Mouse (Mus musculus): ENCODE data around the gene Tnfrsf21. TPM values are rescaled to one million over a fixed set of nuclear protein-coding genes. Genes with fewer than 3 reads are reported as not detected.

The Tnfrsf21 gene
- polyA plus RNA-seq, 1 experiment from 2014 or later = 38.4 TPM

DNA sequence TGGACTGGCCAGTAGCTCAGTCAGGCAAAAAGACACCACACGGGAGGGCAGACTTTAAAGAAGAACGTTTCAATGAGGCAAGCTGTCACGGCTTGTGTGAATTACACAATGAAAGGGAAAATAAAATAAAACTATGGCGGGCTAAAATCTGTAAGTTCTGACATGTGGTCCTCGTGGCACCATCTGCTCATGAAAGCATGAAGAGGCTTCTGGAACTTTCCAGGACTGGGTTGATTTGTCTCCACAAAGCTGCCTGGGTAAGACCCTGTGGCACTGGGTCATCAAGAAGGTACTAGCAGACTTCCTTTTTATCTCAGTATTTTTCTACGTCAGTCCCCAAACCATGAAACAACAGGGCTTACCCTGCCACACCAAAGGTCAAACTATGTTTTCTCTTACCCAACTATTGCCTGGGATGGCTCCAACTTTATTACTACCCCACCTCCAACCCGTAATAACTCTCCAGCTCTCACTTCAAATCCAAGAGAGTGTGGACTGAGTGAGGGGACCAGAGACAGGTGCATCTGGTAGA lies 16.8 kb upstream of the Tnfrsf21 start:
- no peaks in the 10 kb centered on the region for H3K36me3 ChIP-seq (ENCODE audit: poor library complexity, severe bottlenecking)

GRCm38 (mm10) chr17:43000598-43000997 lies 15.8 kb upstream of the Tnfrsf21 start:
- Histone ChIP-seq H3K27me3 (no peaks in the 10 kb centered on the region), H3K36me3 (ENCODE audit: poor library complexity, severe bottlenecking) (no peaks in the 10 kb centered on the region), H3K27ac (no peak overlapping the region), H3K4me3 (no peak overlapping the region), H3K4me2 (no peak overlapping the region), H3K9ac (no peak overlapping the region), H3K4me1 (no peaks in the 10 kb centered on the region), H3K9me3 (replicated peaks) (no peaks in the 10 kb centered on the region)
- 92% methylated on average over 7 of the region's 7 CpGs for WGBS
- ATAC-seq = no peak

More for the DNA sequence above, 16.8 kb upstream of the Tnfrsf21 start:
- ATAC-seq = no peak
- Histone ChIP-seq H3K9ac (no peak overlapping the region), H3K4me2 (no peak overlapping the region), H3K9me3 (replicated peaks) (no peaks in the 10 kb centered on the region), H3K27me3 (no peaks in the 10 kb centered on the region), H3K4me1 (no peaks in the 10 kb centered on the region), H3K4me3 (no peak overlapping the region), H3K27ac (no peak overlapping the region)
- 76% methylated on average over 7 of the region's 7 CpGs for WGBS

GRCm38 (mm10) chr17:43012718-43013117 lies 3.6 kb upstream of the Tnfrsf21 start:
- no peaks in the 10 kb centered on the region for H3K9me3 ChIP-seq (replicated peaks)
- no peak overlapping the region for H3K27ac ChIP-seq
- no peak overlapping the region for H3K4me2 ChIP-seq
- WGBS = 17% methylated on average over 6 of the region's 6 CpGs
- H3K36me3 ChIP-seq (ENCODE audit: poor library complexity, severe bottlenecking) = no peaks in the 10 kb centered on the region
- no peaks in the 10 kb centered on the region for H3K27me3 ChIP-seq
- no peak overlapping the region for H3K4me3 ChIP-seq
- ATAC-seq = no peak
- peaks cover under 1% of the 10 kb centered on the region; the same call in 1 of the 2 replicates for H3K4me1 ChIP-seq
- no peak overlapping the region for H3K9ac ChIP-seq

GRCm38 (mm10) chr17:43017341-43018052 lies 1.1 kb downstream of the Tnfrsf21 start:
- Histone ChIP-seq H3K4me3 (peak overlapping the region; percentile 85), H3K4me1 (peaks cover 18% of the 10 kb centered on the region), H3K27me3 (no peaks in the 10 kb centered on the region), H3K9me3 (replicated peaks) (no peaks in the 10 kb centered on the region), H3K36me3 (ENCODE audit: poor library complexity, severe bottlenecking) (peaks cover 13% of the 10 kb centered on the region), H3K4me2 (peak overlapping the region; percentile 74), H3K9ac (peak overlapping the region; percentile 97), H3K27ac (peak overlapping the region; percentile 92)
- under 1% methylated on average over 39 of the region's 40 CpGs for WGBS
- ATAC-seq = peak; percentile 28

DNA sequence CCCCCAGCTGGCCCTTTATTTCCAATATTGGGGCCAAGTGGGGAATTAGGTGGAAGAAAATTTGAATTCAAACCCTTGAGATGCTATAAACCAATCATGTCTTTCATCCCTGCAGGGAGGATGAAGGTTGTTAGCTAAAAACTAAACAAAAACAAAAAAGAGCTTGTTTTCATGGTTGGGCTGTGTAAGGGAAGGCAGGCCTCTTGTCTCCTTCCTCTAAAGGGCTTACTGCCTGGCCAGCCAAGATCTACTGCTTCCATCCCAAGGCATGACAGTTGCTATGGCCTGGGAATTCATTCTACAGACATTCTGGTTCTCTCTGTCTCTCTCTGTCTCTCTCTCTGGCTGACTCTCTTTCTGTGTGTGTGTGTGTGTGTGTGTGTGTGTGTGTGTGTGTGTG lies 1.7 kb downstream of the Tnfrsf21 start:
- Histone ChIP-seq H3K27me3 (no peaks in the 10 kb centered on the region), H3K27ac (peak overlapping the region; percentile 92), H3K36me3 (ENCODE audit: poor library complexity, severe bottlenecking) (peaks cover 18% of the 10 kb centered on the region), H3K4me1 (peaks cover 18% of the 10 kb centered on the region), H3K4me2 (peak overlapping the region; percentile 74), H3K9ac (peak overlapping the region; percentile 97), H3K9me3 (replicated peaks) (no peaks in the 10 kb centered on the region), H3K4me3 (peak overlapping the region; percentile 85)
- ATAC-seq = no peak

DNA sequence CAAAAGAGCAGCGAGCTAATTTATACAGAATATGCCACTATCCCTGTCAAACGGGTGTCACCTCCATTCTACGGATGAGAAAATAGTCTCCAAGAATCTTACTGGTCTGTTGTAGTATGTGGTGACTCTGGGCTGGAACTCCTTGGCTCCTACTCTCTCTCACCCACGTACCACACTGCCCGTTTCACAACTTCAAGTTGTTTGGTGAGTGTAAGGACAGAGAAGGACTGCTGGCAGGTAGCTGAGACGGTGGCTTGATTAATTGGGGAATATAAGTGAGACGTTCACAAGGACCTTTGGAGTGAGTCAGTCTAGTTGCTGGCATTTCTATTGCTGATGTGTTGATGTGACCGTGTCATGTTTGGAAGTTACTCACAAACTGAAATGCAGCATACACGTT lies 3.3 kb downstream of the Tnfrsf21 start:
- ATAC-seq = no peak
- Histone ChIP-seq H3K27me3 (no peaks in the 10 kb centered on the region), H3K9ac (no peak overlapping the region), H3K4me1 (peaks cover 18% of the 10 kb centered on the region), H3K9me3 (replicated peaks) (no peaks in the 10 kb centered on the region), H3K27ac (no peak overlapping the region), H3K36me3 (ENCODE audit: poor library complexity, severe bottlenecking) (peaks cover 18% of the 10 kb centered on the region), H3K4me2 (no peak overlapping the region), H3K4me3 (no peak overlapping the region)
- WGBS = 94% methylated on average over 9 of the region's 9 CpGs

GRCm38 (mm10) chr17:43021017-43021416 lies 4.7 kb downstream of the Tnfrsf21 start:
- H3K4me1 ChIP-seq = peaks cover 18% of the 10 kb centered on the region
- no peaks in the 10 kb centered on the region for H3K9me3 ChIP-seq (replicated peaks)
- no peak overlapping the region for H3K4me2 ChIP-seq
- peaks cover 22% of the 10 kb centered on the region for H3K36me3 ChIP-seq (ENCODE audit: poor library complexity, severe bottlenecking)
- no peak overlapping the region for H3K9ac ChIP-seq
- no peak for ATAC-seq
- H3K4me3 ChIP-seq = no peak overlapping the region
- H3K27ac ChIP-seq = no peak overlapping the region
- WGBS = 87% methylated on average over 5 of the region's 5 CpGs
- H3K27me3 ChIP-seq = no peaks in the 10 kb centered on the region

DNA sequence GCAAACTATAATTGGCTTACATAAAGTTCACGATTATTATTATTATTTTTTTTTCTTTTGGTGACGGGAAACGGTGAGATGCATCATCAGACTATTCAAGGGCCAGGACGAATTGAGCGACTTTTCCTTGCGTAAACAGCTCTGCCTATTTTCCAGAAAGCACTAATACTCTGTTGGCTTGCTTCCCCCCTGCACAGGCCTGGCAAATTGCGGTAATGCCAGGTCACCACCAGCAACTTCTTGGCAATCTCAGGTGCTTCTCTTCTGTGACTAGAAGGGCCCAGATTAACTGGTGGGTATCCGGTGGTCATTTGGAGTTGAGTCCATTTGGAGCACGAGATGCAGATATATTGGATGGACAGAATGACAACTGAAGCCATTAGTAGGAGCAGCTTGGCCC lies 5.7 kb downstream of the Tnfrsf21 start:
- Histone ChIP-seq H3K27ac (no peak overlapping the region), H3K4me1 (peaks cover 18% of the 10 kb centered on the region), H3K9ac (no peak overlapping the region), H3K9me3 (replicated peaks) (no peaks in the 10 kb centered on the region), H3K36me3 (ENCODE audit: poor library complexity, severe bottlenecking) (peaks cover 24% of the 10 kb centered on the region), H3K4me2 (no peak overlapping the region), H3K27me3 (no peaks in the 10 kb centered on the region), H3K4me3 (no peak overlapping the region)
- ATAC-seq = no peak
- 93% methylated on average over 9 of the region's 9 CpGs for WGBS

DNA sequence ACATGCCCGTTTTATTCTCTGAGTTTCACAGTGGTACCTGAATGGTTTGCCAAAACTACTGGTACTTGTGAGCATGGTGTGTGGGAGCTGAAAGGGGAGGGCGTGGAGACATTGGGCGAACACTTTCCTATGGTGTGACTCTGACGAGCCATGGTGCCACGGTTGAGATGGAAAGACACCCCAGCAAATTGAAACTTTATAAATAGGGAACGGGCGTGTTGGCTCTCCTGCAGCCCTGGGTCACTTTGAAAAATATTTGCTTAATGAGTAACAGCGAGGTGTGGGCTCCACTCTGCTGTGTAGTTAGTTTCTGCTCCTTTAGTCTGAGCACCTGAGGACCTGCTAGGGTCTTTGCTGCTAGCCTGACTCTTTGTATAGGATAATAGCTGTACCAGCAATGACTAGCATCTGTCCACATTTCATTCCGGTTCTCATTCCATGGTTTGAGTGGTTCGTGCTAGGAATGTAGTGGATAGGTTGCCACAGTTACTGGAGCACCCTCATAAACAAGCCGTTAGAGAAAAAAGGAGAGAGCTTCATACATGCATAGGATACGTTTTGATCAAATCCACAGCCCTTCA lies 7.4 kb downstream of the Tnfrsf21 start:
- H3K4me3 ChIP-seq = no peak overlapping the region
- no peaks in the 10 kb centered on the region for H3K27me3 ChIP-seq
- peaks cover 8% of the 10 kb centered on the region for H3K4me1 ChIP-seq
- no peak overlapping the region for H3K9ac ChIP-seq
- no peak overlapping the region for H3K4me2 ChIP-seq
- no peaks in the 10 kb centered on the region for H3K9me3 ChIP-seq (replicated peaks)
- 89% methylated on average over 12 of the region's 12 CpGs for WGBS
- H3K27ac ChIP-seq = no peak overlapping the region
- no peak for ATAC-seq
- peaks cover 24% of the 10 kb centered on the region for H3K36me3 ChIP-seq (ENCODE audit: poor library complexity, severe bottlenecking)

DNA sequence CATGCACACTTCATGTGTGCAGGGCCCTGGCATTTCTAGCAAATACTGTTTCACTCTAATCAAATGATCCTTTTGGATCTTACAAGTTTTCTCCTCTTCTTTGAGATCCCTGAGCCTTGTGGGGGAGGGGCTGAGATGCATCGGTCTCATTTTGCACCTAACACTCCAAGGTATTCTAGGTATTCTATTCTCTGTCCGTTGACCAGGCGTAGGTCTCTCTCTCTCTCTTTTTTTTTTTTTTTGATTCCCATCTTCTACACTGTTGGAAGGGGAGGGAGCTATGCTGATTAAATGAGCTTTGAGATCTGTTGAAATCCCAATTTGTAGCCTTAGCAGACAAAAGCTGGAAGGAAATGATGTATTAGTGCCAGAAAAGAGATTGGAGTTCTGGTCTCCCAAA lies 8.2 kb downstream of the Tnfrsf21 start:
- Histone ChIP-seq H3K4me3 (no peak overlapping the region), H3K9me3 (replicated peaks) (no peaks in the 10 kb centered on the region), H3K27me3 (no peaks in the 10 kb centered on the region), H3K36me3 (ENCODE audit: poor library complexity, severe bottlenecking) (peaks cover 24% of the 10 kb centered on the region), H3K4me1 (peaks cover 3% of the 10 kb centered on the region; the same call in 1 of the 2 replicates), H3K4me2 (no peak overlapping the region), H3K9ac (no peak overlapping the region), H3K27ac (no peak overlapping the region)
- 93% methylated on average over 3 of the region's 3 CpGs for WGBS
- no peak for ATAC-seq

GRCm38 (mm10) chr17:43025048-43025447 lies 8.7 kb downstream of the Tnfrsf21 start:
- Histone ChIP-seq H3K27me3 (no peaks in the 10 kb centered on the region), H3K4me3 (no peak overlapping the region), H3K27ac (no peak overlapping the region), H3K9me3 (replicated peaks) (no peaks in the 10 kb centered on the region), H3K4me1 (no peaks in the 10 kb centered on the region), H3K36me3 (ENCODE audit: poor library complexity, severe bottlenecking) (peaks cover 23% of the 10 kb centered on the region), H3K4me2 (no peak overlapping the region), H3K9ac (no peak overlapping the region)
- ATAC-seq = no peak
- WGBS = 91% methylated on average over 6 of the region's 6 CpGs

DNA sequence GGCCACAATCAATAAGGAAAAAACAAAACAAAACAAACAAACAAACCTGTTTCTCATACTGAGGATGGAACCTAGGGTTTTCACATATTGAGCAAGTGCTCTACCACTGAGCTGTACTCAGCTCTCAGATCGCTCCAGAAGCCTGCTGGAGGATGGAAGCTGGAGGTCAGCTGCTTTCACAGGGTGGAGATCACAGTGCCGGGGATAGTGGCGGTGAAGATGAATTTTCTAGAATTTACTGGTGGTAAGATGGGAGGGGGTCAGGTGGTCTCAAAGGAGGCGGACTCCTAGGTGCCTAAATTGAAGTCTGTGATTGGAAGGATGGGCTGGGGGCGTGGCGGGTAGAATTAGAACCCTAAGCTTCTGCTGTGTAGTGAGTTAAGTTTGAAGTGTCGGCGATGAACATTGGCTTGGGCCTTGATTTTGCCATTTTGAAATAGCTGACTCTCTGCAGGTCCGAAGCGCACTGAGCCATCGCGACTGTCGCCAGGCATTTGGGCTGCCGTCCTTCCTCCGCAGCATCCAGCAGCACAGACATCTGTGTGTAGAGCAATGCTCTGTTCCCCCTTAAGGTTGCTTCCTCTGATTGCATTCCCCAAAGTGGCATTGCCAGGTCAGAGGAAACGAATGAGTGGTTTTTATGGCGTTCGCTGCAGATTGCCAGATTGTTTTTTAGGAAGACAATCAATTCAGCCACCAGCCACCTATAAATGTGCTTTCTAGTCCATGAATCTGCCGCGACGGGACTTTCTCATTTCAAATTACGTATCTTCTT lies 9.7 kb downstream of the Tnfrsf21 start:
- Histone ChIP-seq H3K4me1 (no peaks in the 10 kb centered on the region), H3K4me2 (no peak overlapping the region), H3K36me3 (ENCODE audit: poor library complexity, severe bottlenecking) (peaks cover 14% of the 10 kb centered on the region; the same call in 1 of the 2 replicates), H3K9ac (no peak overlapping the region), H3K27ac (no peak overlapping the region), H3K27me3 (no peaks in the 10 kb centered on the region), H3K4me3 (no peak overlapping the region), H3K9me3 (replicated peaks) (no peaks in the 10 kb centered on the region)
- 94% methylated on average over 22 of the region's 22 CpGs for WGBS
- no peak for ATAC-seq
